Mouse (Mus musculus) liver, embryonic 15.5 days (tissue): ENCODE data around the gene Snrnp27. TPM values are rescaled to one million over a fixed set of nuclear protein-coding genes. Genes with fewer than 3 reads are reported as not detected.

Source experiments
- ATAC-seq: fragments of 200-750 bp; cut with Nextera tagmentation; 2 replicates; pipeline ENCODE4 v1.8.0; 2017; ENCODE audit warnings: moderate number of reproducible peaks, mild to moderate bottlenecking, moderate library complexity; ENCODE audit not compliant: insufficient read depth
- H3K27ac ChIP-seq: fragments of 300-500 bp; sonication (generic); replicated peaks from 2 replicates; pipeline ENCODE4 v1.5.1; 2015; ENCODE audit warnings: mild to moderate bottlenecking, inconsistent platforms
- H3K27me3 ChIP-seq: fragments of 300-500 bp; sonication (generic); 2 replicates; pipeline ENCODE4 v1.6.1; 2015; ENCODE audit warnings: mild to moderate bottlenecking, inconsistent platforms
- H3K36me3 ChIP-seq: fragments of 300-500 bp; sonication (generic); replicated peaks from 2 replicates; pipeline ENCODE4 v1.6.1; 2015; ENCODE audit warnings: moderate library complexity, mild to moderate bottlenecking, inconsistent platforms
- H3K4me1 ChIP-seq: fragments of 300-500 bp; sonication (generic); replicated peaks from 2 replicates; pipeline ENCODE4 v1.6.1; 2015; ENCODE audit warnings: inconsistent platforms
- H3K4me2 ChIP-seq: fragments of 300-500 bp; sonication (generic); 2 replicates; pipeline ENCODE4 v1.6.1; 2015; ENCODE audit warnings: moderate library complexity, mild to moderate bottlenecking, inconsistent platforms
- H3K4me3 ChIP-seq: fragments of 300-500 bp; sonication (generic); replicated peaks from 2 replicates; pipeline ENCODE4 v1.5.1; 2015; ENCODE audit warnings: mild to moderate bottlenecking, inconsistent platforms
- H3K9ac ChIP-seq: fragments of 300-500 bp; sonication (generic); 2 replicates; pipeline ENCODE4 v1.6.1; 2015; ENCODE audit warnings: moderate library complexity, mild to moderate bottlenecking, inconsistent platforms
- H3K9me3 ChIP-seq: fragments of 300-500 bp; sonication (generic); replicated peaks from 2 replicates; pipeline ENCODE4 v1.6.1; 2016; ENCODE audit warnings: inconsistent platforms
- WGBS: fragments of 180-500 bp; shearing (Covaris S2); methylation state at CpG from one replicate; pipeline ENCODE4 v1.1.7; 2015; ENCODE audit warnings: mixed read lengths; ENCODE audit not compliant: insufficient replicate concordance; 5-methylcytosine and 5-hydroxymethylcytosine counted together
- polyA plus RNA-seq: library from polyadenylated mRNA; unstranded; fragments of >200 nt; fragmentation: Nextera tagmentation; extraction: Ambion mirVana; gene quantifications from 2 replicates; pipeline ENCODE4 v1.2.1, GENCODE M21; 2015

The Snrnp27 gene
- polyA plus RNA-seq, 1 experiment from 2014 or later = 47.5 TPM

GRCm38 (mm10) chr6:86689671-86690070 lies 5.3 kb upstream of the Snrnp27 start:
- Histone ChIP-seq H3K36me3 (no peaks in the 10 kb centered on the region), H3K4me1 (peaks cover 21% of the 10 kb centered on the region), H3K4me2 (peak overlapping the region; percentile 30; the same call in 1 of the 2 replicates), H3K9ac (no peak overlapping the region), H3K4me3 (no peak overlapping the region), H3K9me3 (no peaks in the 10 kb centered on the region), H3K27ac (no peak overlapping the region), H3K27me3 (no peaks in the 10 kb centered on the region)
- 58% methylated on average over 3 of the region's 3 CpGs for WGBS
- peak; percentile 54; the same call in 1 of the 2 replicates for ATAC-seq

GRCm38 (mm10) chr6:86686971-86687370 lies 2.6 kb upstream of the Snrnp27 start:
- no peak overlapping the region for H3K4me3 ChIP-seq
- WGBS = 64% methylated on average over 1 of the region's 1 CpGs
- no peak for ATAC-seq

GRCm38 (mm10) chr6:86684655-86685011 lies 311 bp upstream of the Snrnp27 start:
- Histone ChIP-seq H3K4me3 (peak overlapping the region; percentile 85), H3K27me3 (no peaks in the 10 kb centered on the region), H3K36me3 (peaks cover 26% of the 10 kb centered on the region), H3K4me2 (peak overlapping the region; percentile 73), H3K4me1 (peaks cover 32% of the 10 kb centered on the region), H3K9ac (peak overlapping the region; percentile 90), H3K27ac (peak overlapping the region; percentile 89; the same call in 1 of the 2 replicates), H3K9me3 (no peaks in the 10 kb centered on the region)
- 34% methylated on average over 12 of the region's 12 CpGs for WGBS
- no peak for ATAC-seq

More at GRCm38 (mm10) chr6:86686971-86687370, 2.6 kb upstream of the Snrnp27 start:
- no peak overlapping the region for H3K27ac ChIP-seq
- H3K9ac ChIP-seq = no peak overlapping the region
- peaks cover 38% of the 10 kb centered on the region for H3K4me1 ChIP-seq
- no peaks in the 10 kb centered on the region for H3K27me3 ChIP-seq
- H3K36me3 ChIP-seq = peaks cover 4% of the 10 kb centered on the region
- no peak overlapping the region for H3K4me2 ChIP-seq
- H3K9me3 ChIP-seq = no peaks in the 10 kb centered on the region

DNA sequence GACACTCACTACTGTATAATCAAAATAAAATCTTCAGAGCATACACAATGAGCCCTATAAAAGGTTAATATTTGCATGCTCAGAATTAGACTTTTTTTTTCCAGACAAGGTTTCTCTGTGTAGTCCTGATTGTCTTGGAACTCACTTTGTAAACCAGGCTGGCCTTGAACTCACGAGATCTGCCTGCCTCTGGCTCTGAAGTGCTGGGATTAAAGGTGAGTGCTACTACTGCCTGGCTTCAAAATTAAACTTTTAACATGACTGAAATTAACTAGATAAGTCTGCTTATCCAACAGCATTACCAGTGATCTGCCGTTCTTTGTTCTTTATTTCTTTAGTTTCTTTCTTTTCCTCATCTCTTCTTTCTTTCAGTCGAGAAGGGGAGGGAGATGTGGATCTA lies 3.0 kb downstream of the Snrnp27 start:
- H3K4me3 ChIP-seq = no peak overlapping the region
- no peaks in the 10 kb centered on the region for H3K27me3 ChIP-seq
- 74% methylated on average over 3 of the region's 3 CpGs for WGBS
- H3K4me1 ChIP-seq = peaks cover 22% of the 10 kb centered on the region
- H3K9me3 ChIP-seq = no peaks in the 10 kb centered on the region
- no peak for ATAC-seq
- no peak overlapping the region for H3K4me2 ChIP-seq
- no peak overlapping the region for H3K27ac ChIP-seq
- H3K36me3 ChIP-seq = peaks cover 58% of the 10 kb centered on the region
- H3K9ac ChIP-seq = no peak overlapping the region

GRCm38 (mm10) chr6:86678341-86678740 lies 6.0 kb downstream of the Snrnp27 start:
- Histone ChIP-seq H3K4me2 (no peak overlapping the region), H3K36me3 (peaks cover 83% of the 10 kb centered on the region), H3K9me3 (no peaks in the 10 kb centered on the region), H3K4me1 (peaks cover 7% of the 10 kb centered on the region), H3K4me3 (no peak overlapping the region), H3K27ac (no peak overlapping the region), H3K9ac (no peak overlapping the region), H3K27me3 (no peaks in the 10 kb centered on the region)
- WGBS = 82% methylated on average over 6 of the region's 6 CpGs
- ATAC-seq = no peak

DNA sequence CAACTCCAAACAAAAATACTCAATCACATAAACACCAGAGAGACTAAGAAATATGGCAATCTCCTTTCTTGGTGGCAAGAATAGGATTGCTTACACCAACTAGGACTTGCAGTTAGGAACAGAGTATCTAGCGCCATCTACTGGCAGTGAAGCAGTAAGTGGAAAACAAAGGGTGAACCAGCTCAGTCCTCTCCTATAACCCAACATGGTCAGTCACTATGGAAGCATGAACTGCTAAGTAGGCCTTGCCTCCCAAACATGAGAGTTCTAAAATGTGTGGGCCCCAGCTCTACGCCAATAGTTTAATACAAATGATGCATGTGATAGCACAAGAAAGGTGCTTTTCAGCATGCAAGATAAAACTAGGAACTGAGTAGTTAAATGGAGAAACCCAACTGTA lies 13.4 kb downstream of the Snrnp27 start:
- peaks cover 38% of the 10 kb centered on the region for H3K4me1 ChIP-seq
- H3K9me3 ChIP-seq = no peaks in the 10 kb centered on the region
- no peak overlapping the region for H3K4me2 ChIP-seq
- ATAC-seq = no peak
- H3K4me3 ChIP-seq = no peak overlapping the region
- peaks cover 53% of the 10 kb centered on the region for H3K36me3 ChIP-seq
- no peak overlapping the region for H3K27ac ChIP-seq
- no peaks in the 10 kb centered on the region for H3K27me3 ChIP-seq
- no peak overlapping the region for H3K9ac ChIP-seq
- WGBS = 11% methylated on average over 2 of the region's 2 CpGs

GRCm38 (mm10) chr6:86669240-86669727 lies 15.0 kb downstream of the Snrnp27 start:
- Histone ChIP-seq H3K27me3 (no peaks in the 10 kb centered on the region), H3K27ac (peak overlapping the region; percentile 91), H3K4me3 (peak overlapping the region; percentile 87), H3K4me2 (peak overlapping the region; percentile 86), H3K36me3 (peaks cover 53% of the 10 kb centered on the region), H3K9ac (peak overlapping the region; percentile 83), H3K4me1 (peaks cover 53% of the 10 kb centered on the region), H3K9me3 (no peaks in the 10 kb centered on the region)
- WGBS = under 1% methylated on average over 37 of the region's 37 CpGs
- peak; percentile 99 for ATAC-seq

DNA sequence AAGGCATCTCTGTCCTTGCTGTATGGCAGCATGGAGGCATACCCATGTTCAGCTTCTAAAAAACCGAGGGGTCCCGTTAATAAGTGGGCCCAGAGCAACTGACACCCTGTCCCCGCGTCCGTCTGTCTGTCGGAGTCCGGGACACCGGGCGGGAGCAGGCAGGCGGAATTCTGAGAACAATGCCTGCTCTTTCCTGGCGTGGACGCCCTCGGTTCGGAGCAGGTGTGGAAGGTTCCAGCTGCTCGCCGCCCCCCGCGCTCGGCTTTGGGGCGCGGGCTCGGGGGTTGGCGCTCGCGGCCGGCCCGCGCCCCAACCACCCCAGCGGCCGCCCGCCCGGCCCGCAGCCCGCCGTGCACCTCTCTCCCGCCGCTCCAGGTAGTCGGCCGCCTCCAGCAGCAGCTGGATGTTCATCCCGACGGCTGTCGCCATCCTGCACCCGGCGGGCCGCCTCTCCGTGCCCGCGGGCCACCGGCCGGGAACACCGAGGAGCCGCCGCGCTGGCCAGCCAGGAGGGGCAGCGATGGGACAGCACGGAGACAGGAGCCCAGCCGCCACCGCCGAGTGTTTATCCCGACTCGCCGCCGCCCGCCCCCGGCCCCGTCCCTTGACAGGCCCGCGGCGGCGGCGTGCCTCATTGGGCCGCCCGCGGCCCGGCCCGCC lies 15.6 kb downstream of the Snrnp27 start, which contains the start of gene Mxd1:
TSS of gene Mxd1 (minus strand) at position 582 of the 660 bp plus-strand sequence.
- ATAC-seq = peak; percentile 5
- Histone ChIP-seq H3K36me3 (peaks cover 57% of the 10 kb centered on the region), H3K9me3 (no peaks in the 10 kb centered on the region), H3K4me1 (peaks cover 58% of the 10 kb centered on the region), H3K27me3 (no peaks in the 10 kb centered on the region), H3K4me2 (peak within 1 kb of the TSS; percentile 86), H3K9ac (peak within 1 kb of the TSS; percentile 90), H3K4me3 (peak within 1 kb of the TSS; percentile 87), H3K27ac (peak within 1 kb of the TSS; percentile 91)
- 1% methylated on average over 59 of the region's 76 CpGs for WGBS

GRCm38 (mm10) chr6:86667061-86667460 lies 17.3 kb downstream of the Snrnp27 start:
- no peaks in the 10 kb centered on the region for H3K27me3 ChIP-seq
- peaks cover 58% of the 10 kb centered on the region for H3K36me3 ChIP-seq
- peak overlapping the region; percentile 91 for H3K27ac ChIP-seq
- WGBS = 89% methylated on average over 10 of the region's 10 CpGs
- H3K4me2 ChIP-seq = peak overlapping the region; percentile 71
- H3K9me3 ChIP-seq = no peaks in the 10 kb centered on the region
- ATAC-seq = no peak
- peaks cover 66% of the 10 kb centered on the region for H3K4me1 ChIP-seq
- H3K9ac ChIP-seq = peak overlapping the region; percentile 90
- H3K4me3 ChIP-seq = peak overlapping the region; percentile 87

- Histone ChIP-seq H3K4me1 (peaks cover 79% of the 10 kb centered on the region), H3K4me3 (peak overlapping the region; percentile 87)
- 49% methylated on average over 17 of the region's 17 CpGs for WGBS
These were observed 18.6 kb downstream of the Snrnp27 start for GRCm38 (mm10) chr6:86665560-86666307.

DNA sequence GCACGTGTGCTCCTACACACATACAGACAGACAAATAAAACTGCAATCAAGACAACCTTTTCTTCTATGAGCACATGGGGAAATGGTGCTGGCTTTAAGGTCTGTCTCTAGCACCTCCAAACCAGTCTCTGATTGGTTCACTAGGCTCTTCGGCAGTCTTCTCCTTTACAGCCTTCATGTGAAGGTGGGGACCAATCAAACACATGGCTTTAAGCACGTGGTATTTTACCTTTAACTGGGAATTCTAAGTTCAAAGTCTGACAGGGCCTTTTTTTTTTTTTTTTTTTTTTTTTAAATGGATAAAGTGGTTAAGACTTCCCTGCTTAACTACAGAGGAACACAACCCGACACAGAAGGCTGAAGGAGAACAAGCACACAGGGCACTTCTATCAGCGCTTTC lies 19.2 kb downstream of the Snrnp27 start:
- Histone ChIP-seq H3K9ac (peak overlapping the region; percentile 90; the same call in 1 of the 2 replicates), H3K27ac (peak overlapping the region; percentile 91), H3K4me1 (peaks cover 81% of the 10 kb centered on the region), H3K4me2 (peak overlapping the region; percentile 71), H3K36me3 (peaks cover 78% of the 10 kb centered on the region), H3K27me3 (no peaks in the 10 kb centered on the region), H3K9me3 (no peaks in the 10 kb centered on the region), H3K4me3 (peak overlapping the region; percentile 87)
- ATAC-seq = no peak
- WGBS = 76% methylated on average over 5 of the region's 5 CpGs

More at GRCm38 (mm10) chr6:86665560-86666307, 18.6 kb downstream of the Snrnp27 start:
- H3K9ac ChIP-seq = peak overlapping the region; percentile 90
- H3K4me2 ChIP-seq = peak overlapping the region; percentile 71
- peak overlapping the region; percentile 91 for H3K27ac ChIP-seq
- no peaks in the 10 kb centered on the region for H3K27me3 ChIP-seq
- no peaks in the 10 kb centered on the region for H3K9me3 ChIP-seq
- no peak for ATAC-seq
- peaks cover 71% of the 10 kb centered on the region for H3K36me3 ChIP-seq
